Mouse (Mus musculus): Measurements from ENCODE around the gene Wnt6. TPM values are rescaled to one million over a fixed set of nuclear protein-coding genes. Genes with fewer than 3 reads are reported as not detected.
"Not testable (repeated sequence)": the region's sequence is repeated elsewhere in the genome, so short reads cannot be mapped to it uniquely, and the experiment has no call there.

The Wnt6 gene
- total RNA-seq, 4 experiments from 2014 or later, result 3.9 to 6.6 (median 5.7) TPM

GRCm38 (mm10) chr1:74806360-74807311 is 34.9 kb downstream of the Wnt6 start:
- DNase-seq, result peak; percentile 41

GRCm38 (mm10) chr1:74807551-74808071 is 35.9 kb downstream of the Wnt6 start:
- peak; percentile 77 for DNase-seq

- DNase-seq, result peak; percentile 84
Observed at GRCm38 (mm10) chr1:74808078-74808477, 36.4 kb downstream of the Wnt6 start.

GRCm38 (mm10) chr1:74809007-74809406 is 37.3 kb downstream of the Wnt6 start:
- no peak for DNase-seq

GRCm38 (mm10) chr1:74814931-74815647 is 43.4 kb downstream of the Wnt6 start:
- no peak for DNase-seq

GRCm38 (mm10) chr1:74815965-74816364 is 44.3 kb downstream of the Wnt6 start:
- DNase-seq, result not testable (repeated sequence)

- DNase-seq, result peak; percentile 90
Observed at GRCm38 (mm10) chr1:74816612-74817199, 45.0 kb downstream of the Wnt6 start.

- DNase-seq, result no peak
Observed at GRCm38 (mm10) chr1:74817219-74817618, 45.5 kb downstream of the Wnt6 start.

- no peak for DNase-seq
Observed at GRCm38 (mm10) chr1:74818509-74818908, 46.8 kb downstream of the Wnt6 start.

GRCm38 (mm10) chr1:74823598-74823997 is 51.9 kb downstream of the Wnt6 start:
- DNase-seq, result not testable (repeated sequence)

GRCm38 (mm10) chr1:74824518-74825302 is 53.0 kb downstream of the Wnt6 start:
- DNase-seq, result peak; percentile 9

- DNase-seq, result no peak
Observed at GRCm38 (mm10) chr1:74830061-74830460, 58.4 kb downstream of the Wnt6 start.

- DNase-seq, result no peak
Observed at GRCm38 (mm10) chr1:74833255-74833654, 61.6 kb downstream of the Wnt6 start.

Other genes with a start within 250 kb of the Wnt6 start
- 1 to 10 TPM; 1.1 to 2.1 (median 1.5) TPM for gene Plcd4, start 229.0 kb upstream of the Wnt6 start, total RNA-seq (2022)
- gene Usp37, start 227.6 kb upstream of the Wnt6 start, total RNA-seq (2022), result 10 to 100 TPM; 14.1 to 23.0 (median 17.8) TPM
- 10 to 100 TPM; 14.3 to 20.2 (median 18.3) TPM for gene Zfp142, start 183.6 kb upstream of the Wnt6 start, total RNA-seq (2022)
- gene Bcs1l, start 183.6 kb upstream of the Wnt6 start, total RNA-seq (2022), result 10 to 100 TPM; 27.1 to 33.2 (median 29.0) TPM
- gene Rnf25, start 170.5 kb upstream of the Wnt6 start, total RNA-seq (2022), result 10 to 100 TPM; 50.2 to 79.7 (median 66.6) TPM
- 10 to 100 TPM in 1 of 4 experiments, 1 to 10 TPM in 3; 3.5 to 11.8 (median 4.8) TPM for gene Stk36, start 170.4 kb upstream of the Wnt6 start, total RNA-seq (2022)
- gene Ttll4, start 110.1 kb upstream of the Wnt6 start, total RNA-seq (2022), result 10 to 100 TPM; 18.4 to 30.1 (median 21.1) TPM
- 10 to 100 TPM; 12.2 to 28.3 (median 14.8) TPM for gene Cyp27a1, start 58.3 kb upstream of the Wnt6 start, total RNA-seq (2022)
- 1 to 10 TPM in 1 of 4 experiments, under 1 TPM in 1, not detected in 2; 0.55 to 1.3 TPM for gene Prkag3, start 22.7 kb upstream of the Wnt6 start, total RNA-seq (2022)
- 1 to 10 TPM in 1 of 4 experiments, under 1 TPM in 3; 0.58 to 1.0 (median 0.84) TPM for gene Wnt10a, start 19.6 kb downstream of the Wnt6 start, total RNA-seq (2022)
- gene Cdk5r2, start 83.0 kb downstream of the Wnt6 start, total RNA-seq (2022), result 1 to 10 TPM; 4.2 to 6.2 (median 6.0) TPM
- 1 to 10 TPM in 3 of 4 experiments, under 1 TPM in 1; 0.93 to 6.3 (median 2.8) TPM for gene Fev, start 113.5 kb downstream of the Wnt6 start, total RNA-seq (2022)
- 1 to 10 TPM in 3 of 4 experiments, under 1 TPM in 1; 0.56 to 2.1 (median 1.4) TPM for gene Cryba2, start 121.3 kb downstream of the Wnt6 start, total RNA-seq (2022)
- gene Cfap65, start 163.7 kb downstream of the Wnt6 start, total RNA-seq (2022), result under 1 TPM in 1 of 4 experiments, not detected in 3; 0.03 TPM
- under 1 TPM in 3 of 4 experiments, not detected in 1; 0.16 to 0.20 (median 0.18) TPM for gene Ihh, start 179.8 kb downstream of the Wnt6 start, total RNA-seq (2022)